In the genomic region with DNA sequence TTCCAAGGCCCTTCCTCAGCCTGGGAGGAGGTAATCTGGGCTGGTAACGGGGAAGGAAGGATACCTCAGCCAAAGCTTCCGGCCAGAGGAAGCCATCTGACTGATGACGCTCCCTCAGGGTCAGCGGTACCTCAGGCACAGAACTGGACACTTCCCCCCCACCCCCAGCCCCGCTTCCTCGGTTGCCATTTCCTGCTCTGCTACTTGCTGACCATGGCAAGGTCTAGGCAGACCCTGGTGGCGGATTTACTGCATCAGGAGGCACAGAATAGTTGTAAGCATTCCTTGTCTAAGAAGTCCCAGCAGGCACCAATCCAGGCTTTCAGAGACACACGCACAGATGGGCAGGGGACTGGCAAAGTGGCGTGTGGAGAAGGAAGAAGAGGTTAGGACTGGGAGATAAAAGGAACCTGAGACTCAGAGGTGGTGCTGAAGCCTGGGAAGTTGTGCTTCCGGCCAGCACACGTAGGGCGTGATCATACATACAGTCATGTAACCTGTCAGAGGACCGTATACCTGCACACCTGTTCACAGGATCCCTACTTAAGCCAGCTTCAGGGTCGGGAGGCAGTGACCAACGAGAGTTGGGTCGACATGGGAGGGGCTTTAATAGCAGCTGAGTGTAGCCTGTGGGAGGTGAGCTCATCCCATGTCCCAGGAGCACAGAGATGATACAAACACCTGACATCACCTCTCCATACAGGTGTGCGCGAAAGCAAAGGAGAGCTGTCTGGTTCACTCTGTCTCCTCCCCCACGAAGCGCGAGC, we compare ENCODE assay signal across 7 mouse cellular contexts. TPM values are rescaled to one million over a fixed set of nuclear protein-coding genes. Genes with fewer than 3 reads are reported as not detected.
DNase-seq lines count a peak whose midpoint lies in the region; ATAC-seq and TF ChIP-seq lines count a peak whose summit lies in the region.

No protein-coding gene starts in this region.

- H3K27me3 ChIP-seq in lung, postnatal 0 days (replicated peaks; ENCODE audit: insufficient read depth, low read length): no peaks in the 10 kb centered on the region
- 0 out of 2 replicates have a peak, but pooled peaks cover 2% of the 10 kb centered on the region for H3K27me3 ChIP-seq in hindbrain, embryonic 12.5 days
- no peaks in the 10 kb centered on the region for H3K27me3 ChIP-seq in liver, adult 2 months (ENCODE audit: control insufficient read depth, insufficient read depth, low read length)

- TF ChIP-seq EP300 in lung, postnatal 0 days (IDR thresholded peaks at IDR 0.05): no peak; the same call in 1 of the 2 replicates

- no peaks in the 10 kb centered on the region for H3K79me2 ChIP-seq in liver, adult 2 months (ENCODE audit: control insufficient read depth, insufficient read depth, low read length)

- H3K4me1 ChIP-seq in lung, postnatal 0 days (ENCODE audit: insufficient read depth, low read depth, low read length): peaks cover 26% of the 10 kb centered on the region
- H3K4me1 ChIP-seq in hindbrain, embryonic 12.5 days: peaks cover 53% of the 10 kb centered on the region
- H3K4me1 ChIP-seq in liver, adult 2 months (ENCODE audit: control insufficient read depth, insufficient read depth, low read length): peaks cover 5% of the 10 kb centered on the region; the same call in 1 of the 2 replicates

- H3K4me3 ChIP-seq in lung, postnatal 0 days (ENCODE audit: low read depth, low read length): no peak overlapping the region
- peak overlapping the region; percentile 95 for H3K4me3 ChIP-seq in hindbrain, embryonic 12.5 days
- no peak overlapping the region; the same call in 1 of the 2 replicates for H3K4me3 ChIP-seq in liver, adult 2 months (ENCODE audit: insufficient read depth, low read depth, low read length)

- DNase-seq in lung, postnatal 0 days (ENCODE audit: low spot score): no peak
- no peak for DNase-seq in lung, postnatal 25 days (ENCODE audit: low spot score)
- DNase-seq in liver, adult 2 months (ENCODE audit: extremely low read depth, low read depth, low spot score): no peak
- no peak for DNase-seq in ovary, postnatal 14 days (ENCODE audit: low spot score)

- peak overlapping the region; percentile 99 for H3K27ac ChIP-seq in lung, postnatal 0 days (ENCODE audit: low read length)
- peak overlapping the region; percentile 49 for H3K27ac ChIP-seq in hindbrain, embryonic 12.5 days
- peak overlapping the region; percentile 42 for H3K27ac ChIP-seq in liver, adult 2 months (replicated peaks; ENCODE audit: insufficient read depth, low read depth, low read length)

- peaks cover 36% of the 10 kb centered on the region for H3K36me3 ChIP-seq in lung, postnatal 0 days (ENCODE audit: insufficient read depth, low read length)
- peaks cover 52% of the 10 kb centered on the region for H3K36me3 ChIP-seq in hindbrain, embryonic 12.5 days
- H3K36me3 ChIP-seq in liver, adult 2 months (ENCODE audit: control insufficient read depth, insufficient read depth, low read length): 0 out of 2 replicates have a peak, but pooled peaks cover 2% of the 10 kb centered on the region

- ATAC-seq in lung, postnatal 0 days: no peak
- ATAC-seq in hindbrain, embryonic 12.5 days (ENCODE audit: low FRiP score): no peak
- ATAC-seq in erythroid progenitor cell, adult 5-6 weeks (replicated peaks; ENCODE audit: low FRiP score, poor library complexity, severe bottlenecking): no peak
- no peak for ATAC-seq in inflammation-experienced regulatory T-cells, adult 6 months

- WGBS in lung, postnatal 0 days: 57% methylated on average over 21 of the region's 21 CpGs
- WGBS in hindbrain, embryonic 12.5 days: 75% methylated on average over 21 of the region's 21 CpGs
- WGBS in liver, adult 2 months: 71% methylated on average over 21 of the region's 21 CpGs

- TF ChIP-seq CTCF in lung, postnatal 0 days (IDR thresholded peaks at IDR 0.05): no peak
- TF ChIP-seq CTCF in liver, adult 2 months (IDR thresholded peaks at IDR 0.05; ENCODE audit: low read depth, low read length): no peak

- H3K9me3 ChIP-seq in lung, postnatal 0 days (ENCODE audit: low read length): no peaks in the 10 kb centered on the region
- H3K9me3 ChIP-seq in hindbrain, embryonic 12.5 days (replicated peaks): no peaks in the 10 kb centered on the region

- H3K4me2 ChIP-seq in lung, postnatal 0 days (replicated peaks; ENCODE audit: low read depth, low read length): peak overlapping the region; percentile 84
- H3K4me2 ChIP-seq in hindbrain, embryonic 12.5 days (replicated peaks): peak overlapping the region; percentile 98

- no peak overlapping the region for H3K9ac ChIP-seq in lung, postnatal 0 days (replicated peaks; ENCODE audit: low read depth)
- peak overlapping the region; percentile 98 for H3K9ac ChIP-seq in hindbrain, embryonic 12.5 days
- peak overlapping the region; percentile 24; the same call in 1 of the 2 replicates for H3K9ac ChIP-seq in liver, adult 2 months (ENCODE audit: low read depth, low read length)

- no peak for TF ChIP-seq POLR2A in liver, adult 2 months (IDR thresholded peaks at IDR 0.05; ENCODE audit: extremely low read depth, insufficient read depth, low read length)

RNA-seq across cellular contexts. Expression of a gene that starts 3.3 kb away (rescaled TPM):
- 11.7 and 15.0 TPM in 2 replicates for polyA plus RNA-seq in lung, postnatal 0 days (2015; fragmentation: Nextera tagmentation; extraction: Ambion mirVana)
- 33.4 and 35.6 TPM in 2 replicates for polyA plus RNA-seq in hindbrain, embryonic 12.5 days (2016; fragmentation: Nextera tagmentation; extraction: Ambion mirVana)
- total RNA-seq in liver, adult 2 months (2014; rRNA removed): 1.5 and 2.2 TPM in 2 replicates
- 1.4 and 2.4 TPM in 2 replicates for polyA plus RNA-seq in liver, adult 2 months (2012; rRNA removed)
- not detected in 2 replicates for total RNA-seq in erythroid progenitor cell, adult 5-6 weeks (2015; ENCODE audit: low replicate concordance)
- 0.45 TPM in 1 of 2 replicates, not detected in the other for total RNA-seq in erythroid progenitor cell, adult 5-6 weeks (2017; ENCODE audit: low replicate concordance)
- under 1 TPM in 1 of 3 experiments, not detected in 2; 0.33 TPM for polyA plus RNA-seq in inflammation-experienced regulatory T-cells, adult 6 months (2017; shearing (Covaris generic))

RNA-seq across cellular contexts. Expression of a gene that starts 7.6 kb away (rescaled TPM):
- 19.4 and 23.1 TPM in 2 replicates for polyA plus RNA-seq in lung, postnatal 0 days (2015; fragmentation: Nextera tagmentation; extraction: Ambion mirVana)
- 17.8 and 18.8 TPM in 2 replicates for polyA plus RNA-seq in hindbrain, embryonic 12.5 days (2016; fragmentation: Nextera tagmentation; extraction: Ambion mirVana)
- 2.6 and 4.9 TPM in 2 replicates for total RNA-seq in liver, adult 2 months (2014; rRNA removed)
- polyA plus RNA-seq in liver, adult 2 months (2012; rRNA removed): 7.7 and 9.4 TPM in 2 replicates
- not detected in 2 replicates for total RNA-seq in erythroid progenitor cell, adult 5-6 weeks (2015; ENCODE audit: low replicate concordance)
- total RNA-seq in erythroid progenitor cell, adult 5-6 weeks (2017; ENCODE audit: low replicate concordance): 1.4 and 1.8 TPM in 2 replicates
- polyA plus RNA-seq in inflammation-experienced regulatory T-cells, adult 6 months (2017; shearing (Covaris generic)): 10 to 100 TPM; 17.5 to 24.1 (median 23.2) TPM

RNA-seq across cellular contexts. Expression of a gene that starts 15.6 kb away (rescaled TPM):
- 0.62 TPM in 1 of 2 replicates, not detected in the other for polyA plus RNA-seq in lung, postnatal 0 days (2015; fragmentation: Nextera tagmentation; extraction: Ambion mirVana)
- polyA plus RNA-seq in hindbrain, embryonic 12.5 days (2016; fragmentation: Nextera tagmentation; extraction: Ambion mirVana): not detected in 2 replicates
- not detected in 2 replicates for total RNA-seq in liver, adult 2 months (2014; rRNA removed)
- not detected in 2 replicates for polyA plus RNA-seq in liver, adult 2 months (2012; rRNA removed)
- 0.42 TPM in 1 of 2 replicates, not detected in the other for total RNA-seq in erythroid progenitor cell, adult 5-6 weeks (2015; ENCODE audit: low replicate concordance)
- total RNA-seq in erythroid progenitor cell, adult 5-6 weeks (2017; ENCODE audit: low replicate concordance): 86.5 TPM in 1 of 2 replicates, not detected in the other
- polyA plus RNA-seq in inflammation-experienced regulatory T-cells, adult 6 months (2017; shearing (Covaris generic)): 1 to 10 TPM in 1 of 3 experiments, not detected in 2; 2.4 TPM

RNA-seq across cellular contexts. Expression of a gene that starts 18.1 kb away (rescaled TPM):
- polyA plus RNA-seq in lung, postnatal 0 days (2015; fragmentation: Nextera tagmentation; extraction: Ambion mirVana): 6.2 and 10.5 TPM in 2 replicates
- 14.6 and 18.8 TPM in 2 replicates for polyA plus RNA-seq in hindbrain, embryonic 12.5 days (2016; fragmentation: Nextera tagmentation; extraction: Ambion mirVana)
- 1.8 and 2.0 TPM in 2 replicates for total RNA-seq in liver, adult 2 months (2014; rRNA removed)
- 3.5 and 5.1 TPM in 2 replicates for polyA plus RNA-seq in liver, adult 2 months (2012; rRNA removed)
- 1.7 TPM in 1 of 2 replicates, not detected in the other for total RNA-seq in erythroid progenitor cell, adult 5-6 weeks (2015; ENCODE audit: low replicate concordance)
- total RNA-seq in erythroid progenitor cell, adult 5-6 weeks (2017; ENCODE audit: low replicate concordance): not detected in 2 replicates
- polyA plus RNA-seq in inflammation-experienced regulatory T-cells, adult 6 months (2017; shearing (Covaris generic)): 10 to 100 TPM; 35.1 to 58.4 (median 36.4) TPM

RNA-seq across cellular contexts. Expression of a gene that starts 43.1 kb away (rescaled TPM):
- polyA plus RNA-seq in lung, postnatal 0 days (2015; fragmentation: Nextera tagmentation; extraction: Ambion mirVana): 3.3 TPM in 2 replicates
- 4.5 and 4.6 TPM in 2 replicates for polyA plus RNA-seq in hindbrain, embryonic 12.5 days (2016; fragmentation: Nextera tagmentation; extraction: Ambion mirVana)
- total RNA-seq in liver, adult 2 months (2014; rRNA removed): 4.4 and 6.8 TPM in 2 replicates
- 11.3 and 14.1 TPM in 2 replicates for polyA plus RNA-seq in liver, adult 2 months (2012; rRNA removed)
- 2.5 and 10.5 TPM in 2 replicates for total RNA-seq in erythroid progenitor cell, adult 5-6 weeks (2015; ENCODE audit: low replicate concordance)
- total RNA-seq in erythroid progenitor cell, adult 5-6 weeks (2017; ENCODE audit: low replicate concordance): 3.9 and 9.4 TPM in 2 replicates
- 1 to 10 TPM; 3.1 to 9.2 (median 6.7) TPM for polyA plus RNA-seq in inflammation-experienced regulatory T-cells, adult 6 months (2017; shearing (Covaris generic))

Comparison
In these comparisons a context has a peak if more than half of its experiments do, and no peak if none do; other contexts are left out.
1. H3K27ac ChIP-seq: peak in every context shown above with its lines; median percentile 99 in lung, postnatal 0 days; 49 in hindbrain, embryonic 12.5 days; 42 in liver, adult 2 months.